Mouse (Mus musculus) embryonic stem cell, embryonic (primary cell): ENCODE results near the gene Nuak2.

Source experiments
- CTCF ChIA-PET, 4 experiments: fragments of 300-600 bp in 2 of 4; fragments of 350-600 bp in 2 of 4; sonication (Branson Sonifier 250); formaldehyde crosslinking; loops; one replicate each; lab custom pipeline; 2022; ENCODE audit warnings: inconsistent platforms in 2 of 4; lab: Charles Lee
- POLR2A ChIA-PET, 4 experiments: fragments of 300-600 bp in 2 of 4; fragments of 350-600 bp in 2 of 4; sonication (Branson Sonifier 250); formaldehyde crosslinking; loops; one replicate each; lab custom pipeline; 2022; ENCODE audit warnings: antibody characterized with exemption in 4 of 4, inconsistent platforms in 1 of 4; lab: Charles Lee

The Nuak2 gene

GRCm38 (mm10) chr1:132310754-132311153 is 5.2 kb upstream of the Nuak2 start:
- POLR2A ChIA-PET: interaction anchor here in 2 of 4 experiments (0.6 to 1.1 kb wide), 2 partner anchors 15 to 161 kb away, joined by 3 to 4 read pairs; no protein-coding TSS in a partner anchor

GRCm38 (mm10) chr1:132311174-132311859 is 4.6 kb upstream of the Nuak2 start:
- ChIA-PET POLR2A (interaction anchor here in 3 of 4 experiments (0.6 to 2.8 kb wide), 6 partner anchors 15 to 160 kb away, joined by 3 to 38 read pairs (median 4); no protein-coding TSS in a partner anchor), CTCF (interaction anchor here (0.7 to 12.5 kb wide), 28 partner anchors 9 to 154 kb away, joined by 3 to 267 read pairs (median 6); partner anchors contain the start of gene Tmcc2 (in 2 of the 4))

More at GRCm38 (mm10) chr1:132310754-132311153, 5.2 kb upstream of the Nuak2 start:
- CTCF ChIA-PET: interaction anchor here (0.7 to 12.5 kb wide), 11 partner anchors 8 to 137 kb away, joined by 3 to 267 read pairs (median 15); no protein-coding TSS in a partner anchor

DNA sequence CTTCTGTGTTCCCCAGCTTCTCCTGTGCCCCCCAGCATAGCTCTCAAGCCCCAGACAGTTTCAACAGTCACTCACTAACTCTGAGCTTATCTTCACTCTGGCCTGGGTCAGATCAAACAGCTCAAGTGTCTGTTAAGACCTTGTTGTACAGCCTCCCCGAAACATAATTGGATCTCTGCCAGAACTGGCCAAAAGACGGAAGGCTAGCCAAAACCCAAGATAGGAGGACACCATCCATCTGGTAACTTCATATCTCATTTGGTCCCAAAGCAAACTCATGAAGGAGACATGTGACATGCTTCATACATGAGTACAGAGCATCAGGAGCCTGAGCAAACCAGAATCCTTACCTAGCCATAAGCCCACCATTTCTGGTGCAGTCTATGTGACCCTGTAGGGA is 3.9 kb upstream of the Nuak2 start:
- ChIA-PET POLR2A (interaction anchor here (0.5 to 2.8 kb wide), 30 partner anchors 9 to 160 kb away, joined by 3 to 38 read pairs (median 3); partner anchors contain the start of gene Tmcc2 (in 1 of the 4)), CTCF (interaction anchor here (0.6 to 12.5 kb wide), 71 partner anchors 10 to 329 kb away, joined by 3 to 267 read pairs (median 5); partner anchors contain the start of genes Tmcc2 (in 2 of the 4), Dstyk (in 1 of the 4) and Klhdc8a (in 1 of the 4))

DNA sequence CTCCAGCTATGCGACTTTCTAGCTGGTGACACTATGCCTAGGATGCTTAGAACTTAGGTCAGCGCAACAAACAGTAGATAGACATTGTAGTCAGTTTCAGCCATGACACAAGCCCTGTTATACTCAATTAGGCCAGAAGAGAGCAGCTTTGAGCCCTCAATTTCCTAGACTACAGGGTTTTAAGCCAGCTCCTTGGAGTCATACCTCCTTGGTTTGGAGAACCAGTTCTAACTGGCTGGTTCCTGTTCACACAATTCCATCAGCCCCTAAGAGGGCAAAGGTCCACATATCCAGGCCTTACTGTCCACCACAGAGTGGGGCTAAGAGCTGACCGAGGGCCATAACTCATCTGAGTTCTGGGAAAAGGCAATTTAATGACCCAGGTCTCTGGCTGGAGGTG is 3.2 kb upstream of the Nuak2 start:
- ChIA-PET POLR2A (interaction anchor here (0.6 to 2.8 kb wide), 34 partner anchors 9 to 1767 kb away, joined by 3 to 38 read pairs (median 3); partner anchors contain the start of genes Tmcc2 (in 2 of the 4) and Klhdc8a (in 1 of the 4)), CTCF (interaction anchor here (0.6 to 12.5 kb wide), 76 partner anchors 8 to 330 kb away, joined by 3 to 267 read pairs (median 4); partner anchors contain the start of genes Tmcc2 (in 2 of the 4), Dstyk (in 1 of the 4) and Klhdc8a (in 1 of the 4))

DNA sequence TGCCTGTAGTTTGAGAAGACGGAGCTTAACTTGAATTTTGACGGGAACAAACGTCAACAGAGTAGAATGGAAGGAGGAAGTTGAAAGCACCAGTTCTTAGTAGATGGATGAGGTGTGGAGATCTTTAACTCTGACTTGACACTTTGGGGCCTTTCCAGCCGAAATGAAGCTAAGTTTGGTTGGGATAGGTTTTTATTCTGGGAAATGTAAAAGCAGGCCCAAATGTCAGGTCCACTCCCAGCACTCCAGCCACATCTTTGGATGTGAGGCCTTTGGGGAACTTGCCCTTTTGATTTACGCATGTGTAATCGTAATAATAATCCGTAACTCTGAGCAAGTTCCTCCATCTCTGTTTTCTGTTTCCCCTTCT is 684 bp downstream of the Nuak2 start:
- ChIA-PET POLR2A (interaction anchor here in 3 of 4 experiments (0.6 to 4.4 kb wide), 19 partner anchors 9 to 149 kb away, joined by 3 to 32 read pairs (median 4); no protein-coding TSS in a partner anchor), CTCF (interaction anchor here (0.7 to 12.5 kb wide), 8 partner anchors 11 to 104 kb away, joined by 3 to 267 read pairs (median 7); no protein-coding TSS in a partner anchor)

GRCm38 (mm10) chr1:132317413-132317812 is 1.5 kb downstream of the Nuak2 start:
- ChIA-PET POLR2A (interaction anchor here (0.6 to 4.4 kb wide), 15 partner anchors 9 to 164 kb away, joined by 3 to 32 read pairs (median 5); no protein-coding TSS in a partner anchor), CTCF (interaction anchor here (0.9 to 3.4 kb wide), 6 partner anchors 25 to 441 kb away, joined by 3 to 25 read pairs (median 4); no protein-coding TSS in a partner anchor)

GRCm38 (mm10) chr1:132317894-132318863 is 2.3 kb downstream of the Nuak2 start:
- ChIA-PET POLR2A (interaction anchor here (0.6 to 4.4 kb wide), 24 partner anchors 9 to 702 kb away, joined by 3 to 32 read pairs (median 4); no protein-coding TSS in a partner anchor), CTCF (interaction anchor here (0.5 to 3.4 kb wide), 16 partner anchors 13 to 440 kb away, joined by 3 to 25 read pairs (median 4); no protein-coding TSS in a partner anchor)

- ChIA-PET POLR2A (interaction anchor here in 3 of 4 experiments (1.0 to 4.4 kb wide), 9 partner anchors 11 to 81 kb away, joined by 3 to 32 read pairs (median 4); no protein-coding TSS in a partner anchor), CTCF (interaction anchor here (0.6 to 3.4 kb wide), 8 partner anchors 12 to 202 kb away, joined by 3 to 25 read pairs (median 4); no protein-coding TSS in a partner anchor)
These were observed 3.3 kb downstream of the Nuak2 start for GRCm38 (mm10) chr1:132319242-132319641.

- ChIA-PET POLR2A (interaction anchor here in 3 of 4 experiments (0.5 to 2.6 kb wide), 29 partner anchors 9 to 110 kb away, joined by 3 to 19 read pairs (median 3); no protein-coding TSS in a partner anchor), CTCF (interaction anchor here in 3 of 4 experiments (0.6 to 2.3 kb wide), 21 partner anchors 9 to 199 kb away, joined by 3 to 19 read pairs (median 5); no protein-coding TSS in a partner anchor)
These were observed 6.1 kb downstream of the Nuak2 start for GRCm38 (mm10) chr1:132321821-132322580.

GRCm38 (mm10) chr1:132322711-132323542 is 7.0 kb downstream of the Nuak2 start:
- ChIA-PET CTCF (interaction anchor here (0.6 to 2.3 kb wide), 27 partner anchors 8 to 256 kb away, joined by 3 to 19 read pairs (median 5); no protein-coding TSS in a partner anchor), POLR2A (interaction anchor here (0.6 to 2.6 kb wide), 36 partner anchors 8 to 891 kb away, joined by 3 to 19 read pairs (median 4); no protein-coding TSS in a partner anchor)

- CTCF ChIA-PET: interaction anchor here in 2 of 4 experiments (1.0 to 1.1 kb wide), 3 partner anchors 14 to 29 kb away, joined by 3 to 4 read pairs (median 4); no protein-coding TSS in a partner anchor
- POLR2A ChIA-PET: interaction anchor here in 3 of 4 experiments (1.0 to 4.5 kb wide), 9 partner anchors 8 to 188 kb away, joined by 3 to 28 read pairs (median 3); partner anchors contain the start of gene Nuak2 (in 2 of the 3)
These were observed 10.9 kb downstream of the Nuak2 start for GRCm38 (mm10) chr1:132326777-132327176.

DNA sequence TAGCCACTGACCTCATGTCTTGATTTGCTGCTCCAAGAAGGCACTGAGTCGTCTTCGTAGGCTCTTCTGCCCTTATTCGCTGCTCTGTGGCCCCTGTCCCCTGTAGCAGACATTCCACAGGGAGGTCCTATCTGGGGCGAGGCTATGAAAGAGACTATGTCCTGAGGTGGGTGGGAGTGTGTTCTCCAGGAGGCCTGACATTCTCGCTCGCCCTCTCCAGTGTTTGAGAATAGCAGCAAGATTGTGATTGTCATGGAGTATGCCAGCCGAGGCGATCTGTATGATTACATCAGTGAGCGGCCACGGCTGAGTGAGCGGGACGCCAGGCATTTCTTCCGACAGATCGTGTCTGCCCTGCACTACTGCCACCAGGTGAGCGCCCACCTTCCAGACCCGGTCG is 11.6 kb downstream of the Nuak2 start:
- ChIA-PET POLR2A (interaction anchor here in 2 of 4 experiments (1.0 to 4.5 kb wide), 3 partner anchors 11 to 189 kb away, joined by 3 to 28 read pairs (median 3); partner anchors contain the start of gene Nuak2 (in 1 of the 2)), CTCF (interaction anchor here in 2 of 4 experiments (0.6 to 1.4 kb wide), 3 partner anchors 28 to 211 kb away, joined by 3 to 4 read pairs (median 3); no protein-coding TSS in a partner anchor)

DNA sequence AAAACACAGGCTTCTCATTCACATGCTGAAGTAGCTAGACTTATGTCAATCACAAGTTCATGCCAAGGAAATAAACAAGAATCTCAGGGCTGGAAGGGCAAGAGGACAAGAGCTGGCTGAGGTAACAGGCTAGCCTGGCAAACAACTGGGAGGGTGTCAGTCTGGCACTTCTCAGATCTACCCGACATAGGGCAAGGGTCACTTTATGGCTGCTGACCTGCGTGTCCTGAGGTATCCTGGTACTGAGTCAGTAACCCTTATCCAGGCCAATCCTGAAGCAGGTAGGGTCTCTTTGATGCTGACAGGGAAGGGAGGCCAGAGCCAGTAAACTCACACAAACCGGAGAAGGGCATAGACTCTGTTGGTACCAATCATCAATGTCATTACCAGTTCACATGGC is 12.6 kb downstream of the Nuak2 start:
- CTCF ChIA-PET: interaction anchor here in 3 of 4 experiments (0.5 to 1.4 kb wide), 4 partner anchors 20 to 74 kb away, joined by 3 to 4 read pairs (median 4); no protein-coding TSS in a partner anchor

DNA sequence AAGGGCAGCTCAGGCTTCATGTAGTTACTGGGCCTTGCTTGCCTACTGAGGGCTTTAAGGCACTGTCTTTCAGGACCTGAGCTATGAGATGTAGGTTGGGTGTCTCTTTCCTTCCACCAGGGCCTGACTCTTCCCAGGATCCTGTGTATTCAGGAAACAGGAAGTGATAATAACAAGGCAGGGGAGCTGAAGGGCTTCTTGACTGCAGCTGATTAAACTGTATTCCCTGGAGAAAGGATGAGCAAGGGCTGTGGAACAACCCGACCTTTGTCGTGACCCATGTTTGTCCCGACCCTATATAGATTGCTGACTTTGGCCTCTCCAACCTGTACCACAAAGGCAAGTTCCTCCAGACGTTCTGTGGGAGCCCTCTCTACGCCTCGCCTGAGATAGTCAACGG is 13.7 kb downstream of the Nuak2 start:
- CTCF ChIA-PET: interaction anchor here in 3 of 4 experiments (0.7 to 2.4 kb wide), 8 partner anchors 17 to 37 kb away, joined by 3 to 13 read pairs (median 6); no protein-coding TSS in a partner anchor
- POLR2A ChIA-PET: interaction anchor here in 2 of 4 experiments (0.8 to 1.9 kb wide), 5 partner anchors 11 to 91 kb away, joined by 3 to 6 read pairs (median 4); no protein-coding TSS in a partner anchor

More for the DNA sequence above, 12.6 kb downstream of the Nuak2 start:
- POLR2A ChIA-PET: interaction anchor here in 1 of 4 experiments (1.1 to 4.5 kb wide), 2 partner anchors 12 to 75 kb away, joined by 3 to 28 read pairs; partner anchors contain the start of gene Nuak2
